Mouse (Mus musculus) liver, embryonic 11.5 days (tissue): ENCODE measurements around the gene Fam90a1a. TPM values are rescaled to one million over a fixed set of nuclear protein-coding genes. Genes with fewer than 3 reads are reported as not detected.

Experiments
- ATAC-seq: fragments of 200-750 bp; cut with Nextera tagmentation; replicated peaks from 2 replicates; pipeline ENCODE4 v1.8.0; 2017; ENCODE audit warnings: moderate number of reproducible peaks, mild to moderate bottlenecking, moderate TSS enrichment, moderate library complexity; ENCODE audit not compliant: low FRiP score
- DNase-seq: peaks from one replicate; pipeline ENCODE4 v3.0.0-alpha.2; 2017; ENCODE audit warnings: low spot score
- H3K27ac ChIP-seq: fragments of 300-500 bp; sonication (generic); 2 replicates; pipeline ENCODE4 v1.5.1; 2014; ENCODE audit warnings: mild to moderate bottlenecking, low read depth, low read length, control low read depth
- H3K27me3 ChIP-seq: fragments of 300-500 bp; sonication (generic); replicated peaks from 2 replicates; pipeline ENCODE4 v1.6.1; 2014; ENCODE audit warnings: low read length, mixed read lengths; ENCODE audit not compliant: control insufficient read depth, insufficient read depth
- H3K36me3 ChIP-seq: fragments of 300-500 bp; sonication (generic); 2 replicates; pipeline ENCODE4 v1.6.1; 2014; ENCODE audit warnings: mild to moderate bottlenecking, low read length, moderate library complexity, mixed read lengths; ENCODE audit not compliant: control insufficient read depth, insufficient read depth
- H3K4me1 ChIP-seq: fragments of 300-500 bp; sonication (generic); replicated peaks from 2 replicates; pipeline ENCODE4 v1.6.1; 2014; ENCODE audit warnings: low read length, mixed read lengths; ENCODE audit not compliant: control insufficient read depth, insufficient read depth
- H3K4me2 ChIP-seq: fragments of 300-500 bp; sonication (generic); 2 replicates; pipeline ENCODE4 v1.6.1; 2014; ENCODE audit warnings: mild to moderate bottlenecking, control low read depth, moderate library complexity
- H3K4me3 ChIP-seq: fragments of 300-500 bp; sonication (generic); 2 replicates; pipeline ENCODE4 v1.5.1; 2014; ENCODE audit warnings: low read depth, low read length, control low read depth
- H3K9ac ChIP-seq: fragments of 300-500 bp; sonication (generic); 2 replicates; pipeline ENCODE4 v1.6.1; 2014; ENCODE audit warnings: low read depth, low read length, control low read depth
- H3K9me3 ChIP-seq: fragments of 300-500 bp; sonication (generic); 2 replicates; pipeline ENCODE4 v1.6.1; 2016; ENCODE audit warnings: low read length, inconsistent platforms, mixed read lengths; ENCODE audit not compliant: control insufficient read depth
- WGBS: fragments of 180-500 bp; shearing (Covaris S2); extraction: QIAGEN DNeasy Blood & Tissue Kit; methylation state at CpG from one replicate; pipeline ENCODE4 v1.1.7; 2014; 5-methylcytosine and 5-hydroxymethylcytosine counted together
- polyA plus RNA-seq: library from polyadenylated mRNA; unstranded; fragments of >200 nt; fragmentation: Nextera tagmentation; extraction: Ambion mirVana; gene quantifications from 2 replicates; pipeline ENCODE4 v1.2.1, GENCODE M21; 2014

The Fam90a1a gene
- polyA plus RNA-seq, 1 experiment from 2014 or later = not detected

GRCm38 (mm10) chr8:21955321-21955720 is 3.2 kb upstream of the Fam90a1a start:
- H3K27me3 ChIP-seq = no peaks in the 10 kb centered on the region
- H3K9ac ChIP-seq = no peak overlapping the region
- H3K9me3 ChIP-seq = no peaks in the 10 kb centered on the region
- no peak overlapping the region for H3K4me2 ChIP-seq
- H3K36me3 ChIP-seq = no peaks in the 10 kb centered on the region
- H3K4me3 ChIP-seq = no peak overlapping the region
- WGBS = 8% methylated on average over 9 of the region's 9 CpGs
- no peaks in the 10 kb centered on the region for H3K4me1 ChIP-seq
- DNase-seq = peak; percentile 32
- ATAC-seq = no peak
- no peak overlapping the region for H3K27ac ChIP-seq

GRCm38 (mm10) chr8:21956336-21956735 is 2.2 kb upstream of the Fam90a1a start:
- Histone ChIP-seq H3K27me3 (no peaks in the 10 kb centered on the region), H3K36me3 (no peaks in the 10 kb centered on the region), H3K4me2 (no peak overlapping the region), H3K4me1 (no peaks in the 10 kb centered on the region), H3K9ac (no peak overlapping the region), H3K9me3 (no peaks in the 10 kb centered on the region), H3K27ac (no peak overlapping the region), H3K4me3 (no peak overlapping the region)
- ATAC-seq (no peak), DNase-seq (no peak)
- 83% methylated on average over 3 of the region's 3 CpGs for WGBS

DNA sequence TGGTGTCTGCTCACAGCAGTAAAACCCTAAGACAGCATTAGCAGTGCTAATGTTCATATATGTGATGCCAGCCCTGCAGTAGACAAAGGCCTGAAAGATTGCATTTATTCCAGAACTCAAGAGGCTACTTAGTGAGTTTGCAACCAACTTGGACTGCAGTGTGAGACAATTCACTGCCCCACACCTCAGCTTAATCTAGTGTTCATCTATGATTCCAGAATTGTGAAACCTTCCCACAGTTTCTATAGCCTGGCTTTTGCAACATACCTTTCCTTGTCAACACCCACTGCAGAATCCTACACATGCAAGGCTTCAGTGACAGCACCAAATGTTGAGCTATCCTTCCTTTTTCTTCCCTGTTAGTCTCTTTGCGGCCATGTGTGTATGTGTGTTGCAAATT is 8.1 kb downstream of the Fam90a1a start:
- 70% methylated on average over 1 of the region's 1 CpGs for WGBS

GRCm38 (mm10) chr8:21969475-21969874 is 11.0 kb downstream of the Fam90a1a start, which contains the start of gene Ccdc70:
Ccdc70 (plus strand) TSS chr8:21969775.
- H3K4me3 ChIP-seq = no peak within 1 kb of the TSS
- H3K9me3 ChIP-seq = no peaks in the 10 kb centered on the region
- H3K27me3 ChIP-seq = no peaks in the 10 kb centered on the region
- no peak within 1 kb of the TSS for H3K4me2 ChIP-seq
- H3K36me3 ChIP-seq = no peaks in the 10 kb centered on the region
- H3K4me1 ChIP-seq = no peaks in the 10 kb centered on the region
- WGBS = 76% methylated on average over 3 of the region's 3 CpGs
- no peak for DNase-seq
- no peak for ATAC-seq
- no peak within 1 kb of the TSS for H3K27ac ChIP-seq
- no peak within 1 kb of the TSS for H3K9ac ChIP-seq

More for the DNA sequence above, 8.1 kb downstream of the Fam90a1a start:
- Histone ChIP-seq H3K9ac (no peak overlapping the region), H3K4me3 (no peak overlapping the region), H3K27ac (no peak overlapping the region), H3K4me1 (no peaks in the 10 kb centered on the region), H3K9me3 (no peaks in the 10 kb centered on the region), H3K27me3 (no peaks in the 10 kb centered on the region), H3K36me3 (no peaks in the 10 kb centered on the region), H3K4me2 (no peak overlapping the region)
- ATAC-seq (no peak), DNase-seq (no peak)

GRCm38 (mm10) chr8:21978193-21978592 is 19.7 kb downstream of the Fam90a1a start:
- no peak overlapping the region for H3K27ac ChIP-seq
- DNase-seq = no peak
- no peaks in the 10 kb centered on the region for H3K4me1 ChIP-seq
- H3K9me3 ChIP-seq = no peaks in the 10 kb centered on the region
- H3K4me3 ChIP-seq = no peak overlapping the region
- no peaks in the 10 kb centered on the region for H3K27me3 ChIP-seq
- ATAC-seq = no peak
- 66% methylated on average over 4 of the region's 4 CpGs for WGBS
- H3K9ac ChIP-seq = no peak overlapping the region
- no peaks in the 10 kb centered on the region for H3K36me3 ChIP-seq
- H3K4me2 ChIP-seq = no peak overlapping the region

- no peak for ATAC-seq
- WGBS = 64% methylated on average over 8 of the region's 8 CpGs
- no peak for DNase-seq
These were observed 23.3 kb downstream of the Fam90a1a start for GRCm38 (mm10) chr8:21981664-21982337.

GRCm38 (mm10) chr8:21992184-21992583 is 33.7 kb downstream of the Fam90a1a start:
- no peak overlapping the region for H3K4me2 ChIP-seq
- H3K27ac ChIP-seq = no peak overlapping the region
- no peak overlapping the region for H3K9ac ChIP-seq
- H3K4me3 ChIP-seq = no peak overlapping the region
- peaks cover 12% of the 10 kb centered on the region; the same call in 1 of the 2 replicates for H3K36me3 ChIP-seq
- DNase-seq = no peak
- H3K4me1 ChIP-seq = no peaks in the 10 kb centered on the region
- H3K27me3 ChIP-seq = no peaks in the 10 kb centered on the region
- 21% methylated on average over 6 of the region's 6 CpGs for WGBS
- ATAC-seq = peak; percentile 54
- no peaks in the 10 kb centered on the region for H3K9me3 ChIP-seq

More at GRCm38 (mm10) chr8:21981664-21982337, 23.3 kb downstream of the Fam90a1a start:
- Histone ChIP-seq H3K4me3 (no peak overlapping the region), H3K36me3 (no peaks in the 10 kb centered on the region), H3K4me1 (no peaks in the 10 kb centered on the region), H3K4me2 (no peak overlapping the region), H3K27me3 (no peaks in the 10 kb centered on the region), H3K27ac (no peak overlapping the region), H3K9me3 (no peaks in the 10 kb centered on the region), H3K9ac (no peak overlapping the region)

- no peak overlapping the region for H3K4me2 ChIP-seq
- H3K4me3 ChIP-seq = no peak overlapping the region
- no peaks in the 10 kb centered on the region for H3K9me3 ChIP-seq
- H3K36me3 ChIP-seq = peaks cover 15% of the 10 kb centered on the region; the same call in 1 of the 2 replicates
- ATAC-seq = no peak
- no peak for DNase-seq
- 52% methylated on average over 3 of the region's 3 CpGs for WGBS
- H3K27ac ChIP-seq = no peak overlapping the region
- no peaks in the 10 kb centered on the region for H3K27me3 ChIP-seq
- no peak overlapping the region for H3K9ac ChIP-seq
- H3K4me1 ChIP-seq = no peaks in the 10 kb centered on the region
These were observed 36.7 kb downstream of the Fam90a1a start for GRCm38 (mm10) chr8:21995181-21995580.
